In genomic region chr14:14019155-14019894, GRCm38 (mm10) we compare ENCODE assay signal across 8 mouse cellular contexts. TPM values are rescaled to one million over a fixed set of nuclear protein-coding genes. Genes with fewer than 3 reads are reported as not detected.
DNase-seq lines count a peak whose midpoint lies in the region; ATAC-seq and TF ChIP-seq lines count a peak whose summit lies in the region.

No protein-coding gene starts in this region.

- no peak overlapping the region for H3K4me3 ChIP-seq in midbrain, embryonic 14.5 days (replicated peaks; ENCODE audit: low read depth, low read length)
- no peak overlapping the region for H3K4me3 ChIP-seq in midbrain, embryonic 16.5 days (ENCODE audit: low read depth, low read length)
- no peak overlapping the region for H3K4me3 ChIP-seq in thymus, adult 2 months (ENCODE audit: control insufficient read depth, insufficient read depth, low read length)

- H3K4me2 ChIP-seq in midbrain, embryonic 14.5 days (ENCODE audit: low read length) = no peak overlapping the region
- no peak overlapping the region for H3K4me2 ChIP-seq in midbrain, embryonic 16.5 days (ENCODE audit: low read length)

- no peaks in the 10 kb centered on the region for H3K4me1 ChIP-seq in midbrain, embryonic 14.5 days (ENCODE audit: control insufficient read depth, insufficient read depth, low read length)
- H3K4me1 ChIP-seq in midbrain, embryonic 16.5 days (ENCODE audit: control insufficient read depth, insufficient read depth, low read length) = 0 out of 2 replicates have a peak, but pooled peaks cover 2% of the 10 kb centered on the region
- no peaks in the 10 kb centered on the region for H3K4me1 ChIP-seq in thymus, adult 2 months (replicated peaks; ENCODE audit: control insufficient read depth, insufficient read depth, low read length)

- TF ChIP-seq POLR2A in thymus, adult 2 months (IDR thresholded peaks at IDR 0.05; ENCODE audit: control insufficient read depth, extremely low read depth, insufficient read depth, low read length, poor library complexity) = no peak

- H3K27me3 ChIP-seq in midbrain, embryonic 14.5 days (ENCODE audit: control insufficient read depth, insufficient read depth, low read length) = no peaks in the 10 kb centered on the region
- no peaks in the 10 kb centered on the region for H3K27me3 ChIP-seq in midbrain, embryonic 16.5 days (ENCODE audit: control insufficient read depth, insufficient read depth, low read depth, low read length)
- no peaks in the 10 kb centered on the region for H3K27me3 ChIP-seq in thymus, adult 2 months (ENCODE audit: control insufficient read depth, insufficient read depth, low read length)

- no peaks in the 10 kb centered on the region for H3K9me3 ChIP-seq in midbrain, embryonic 14.5 days (ENCODE audit: control insufficient read depth, low read length)
- no peaks in the 10 kb centered on the region for H3K9me3 ChIP-seq in midbrain, embryonic 16.5 days (replicated peaks; ENCODE audit: control insufficient read depth, low read length, poor library complexity, severe bottlenecking)

- no peak for TF ChIP-seq CTCF in thymus, adult 2 months (IDR thresholded peaks at IDR 0.05; ENCODE audit: borderline replicate concordance, control insufficient read depth, extremely low read depth, insufficient read depth, low read length, poor library complexity)

- WGBS in midbrain, embryonic 14.5 days = 82% methylated on average over 6 of the region's 6 CpGs
- WGBS in midbrain, embryonic 16.5 days = 79% methylated on average over 6 of the region's 6 CpGs
- 88% methylated on average over 6 of the region's 6 CpGs for WGBS in thymus, adult 2 months

- no peak overlapping the region for H3K9ac ChIP-seq in midbrain, embryonic 14.5 days (replicated peaks; ENCODE audit: low read length)
- H3K9ac ChIP-seq in midbrain, embryonic 16.5 days (ENCODE audit: low read depth, low read length) = no peak overlapping the region

- ATAC-seq in midbrain, embryonic 14.5 days (ENCODE audit: low FRiP score, low TSS enrichment) = no peak
- ATAC-seq in midbrain, embryonic 16.5 days = no peak; the same call in 1 of the 2 replicates

- no peak overlapping the region for H3K27ac ChIP-seq in midbrain, embryonic 14.5 days (replicated peaks; ENCODE audit: low read depth, low read length)
- no peak overlapping the region for H3K27ac ChIP-seq in midbrain, embryonic 16.5 days (ENCODE audit: low read length)
- no peak overlapping the region for H3K27ac ChIP-seq in thymus, adult 2 months (ENCODE audit: control insufficient read depth, insufficient read depth, low read length)

- DNase-seq in cerebellum, postnatal 10 days = peak; percentile 44 to 50
- no peak for DNase-seq in cerebellum, adult 11 months
- DNase-seq in midbrain, embryonic 14.5 days = peak; percentile 34
- DNase-seq in kidney, postnatal 14 days = peak; percentile 19
- peak; percentile 68 for DNase-seq in thymus, adult 2 months
- no peak for DNase-seq in gastrocnemius, postnatal 25 days
- no peak for DNase-seq in urinary bladder, postnatal 25 days (ENCODE audit: low spot score)

- H3K36me3 ChIP-seq in midbrain, embryonic 14.5 days (ENCODE audit: control insufficient read depth, insufficient read depth, low read length) = no peaks in the 10 kb centered on the region
- no peaks in the 10 kb centered on the region for H3K36me3 ChIP-seq in midbrain, embryonic 16.5 days (ENCODE audit: control insufficient read depth, insufficient read depth, low read length)
- H3K36me3 ChIP-seq in thymus, adult 2 months (ENCODE audit: control insufficient read depth, insufficient read depth, low read length) = no peaks in the 10 kb centered on the region

RNA-seq across cellular contexts. Expression of gene Thoc7, which starts 57.7 kb away (rescaled TPM):
- 198 and 218 TPM in 2 replicates for polyA plus RNA-seq in midbrain, embryonic 14.5 days (2014; fragmentation: Nextera tagmentation; extraction: Ambion mirVana)
- polyA plus RNA-seq in midbrain, embryonic 16.5 days (2015; fragmentation: Nextera tagmentation; extraction: Ambion mirVana) = 147 and 153 TPM in 2 replicates
- 25.0 and 33.4 TPM in 2 replicates for polyA plus RNA-seq in thymus, adult 2 months (2012; rRNA removed)
- total RNA-seq in gastrocnemius, postnatal 25 days (2021) = 100 to 1,000 TPM; 119 to 124 TPM

RNA-seq across cellular contexts. Expression of gene Atxn7, which starts 58.1 kb away (rescaled TPM):
- 4.2 and 4.6 TPM in 2 replicates for polyA plus RNA-seq in midbrain, embryonic 14.5 days (2014; fragmentation: Nextera tagmentation; extraction: Ambion mirVana)
- 2.9 and 3.4 TPM in 2 replicates for polyA plus RNA-seq in midbrain, embryonic 16.5 days (2015; fragmentation: Nextera tagmentation; extraction: Ambion mirVana)
- 51.1 and 55.1 TPM in 2 replicates for polyA plus RNA-seq in thymus, adult 2 months (2012; rRNA removed)
- total RNA-seq in gastrocnemius, postnatal 25 days (2021) = 10 to 100 TPM; 14.0 to 17.0 TPM

Comparison
In these comparisons a context has a peak if more than half of its experiments do, and no peak if none do; other contexts are left out.
1. DNase-seq: peak in cerebellum, postnatal 10 days (2 of 2), midbrain, embryonic 14.5 days (single experiment), kidney, postnatal 14 days (single experiment) and thymus, adult 2 months (single experiment); none in cerebellum, adult 11 months (single experiment), gastrocnemius, postnatal 25 days (single experiment) and urinary bladder, postnatal 25 days (single experiment).